Mouse (Mus musculus): ENCODE measurements around the gene Copb1.

Copb1 gene
- long read RNA-seq, experiment 1, transcript Copb1-201 (22 exons, 3,346 nt) = major isoform, 17 of 79 reads
- long read RNA-seq, experiment 1, partial matches to known transcripts = 60 of 79 reads
- long read RNA-seq, experiment 1, other reads (novel, unspliced or antisense) = 2 of 79 reads
- long read RNA-seq, experiment 2, transcript Copb1-201 (22 exons, 3,346 nt) = major isoform, 33 of 113 reads
- long read RNA-seq, experiment 2, partial matches to known transcripts = 75 of 113 reads
- long read RNA-seq, experiment 2, other reads (novel, unspliced or antisense) = 5 of 113 reads

DNA sequence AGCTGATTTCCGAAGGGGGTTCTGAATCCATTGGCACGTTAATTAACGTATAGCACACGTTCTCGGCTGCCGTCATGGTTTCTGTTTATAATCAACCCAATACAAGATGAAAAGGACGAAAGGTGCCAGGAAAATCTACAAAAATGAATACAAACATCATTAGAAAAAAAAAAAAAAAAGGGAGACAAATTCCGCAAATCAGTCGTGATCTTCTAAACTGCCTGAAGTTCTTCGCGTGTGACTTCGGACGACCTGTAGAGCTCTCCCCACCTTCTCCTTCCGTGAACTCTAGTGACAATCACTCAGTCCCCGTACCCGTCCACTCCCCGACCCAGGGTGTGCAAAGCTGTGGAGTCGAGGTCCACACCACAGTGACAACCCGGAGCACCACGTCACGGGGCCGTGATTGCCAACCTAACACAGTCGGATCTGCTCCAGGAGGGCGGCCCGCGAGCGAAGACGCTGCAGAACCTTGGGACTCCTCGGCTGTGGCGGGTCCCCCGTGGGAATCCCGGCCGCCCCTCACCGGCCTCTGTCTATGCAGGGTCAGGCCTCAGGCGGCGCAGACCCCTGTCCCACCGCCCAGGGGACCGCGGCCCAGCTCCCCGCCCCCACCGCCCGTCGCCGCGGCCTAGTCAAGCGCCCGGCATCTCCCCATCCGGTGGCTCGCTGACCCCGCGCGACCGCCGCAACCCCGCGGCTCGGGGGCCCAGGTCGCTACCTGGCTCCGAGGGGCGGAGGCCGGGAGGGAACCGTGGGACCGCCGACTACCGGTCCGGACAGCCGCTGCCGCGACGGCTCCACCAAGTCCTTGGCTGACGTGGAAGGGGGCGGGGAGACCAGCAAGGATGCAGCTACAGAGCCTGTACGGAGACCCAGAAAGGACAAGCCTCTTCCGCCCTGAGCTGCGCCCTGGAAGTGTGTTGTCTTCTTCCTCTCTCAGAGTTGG lies at the start of gene Copb1:
TSS of gene Copb1 (minus strand) at position 827 of the 949 bp plus-strand sequence.
- intact Hi-C loops (cut with DNase I) = no loop called here

DNA sequence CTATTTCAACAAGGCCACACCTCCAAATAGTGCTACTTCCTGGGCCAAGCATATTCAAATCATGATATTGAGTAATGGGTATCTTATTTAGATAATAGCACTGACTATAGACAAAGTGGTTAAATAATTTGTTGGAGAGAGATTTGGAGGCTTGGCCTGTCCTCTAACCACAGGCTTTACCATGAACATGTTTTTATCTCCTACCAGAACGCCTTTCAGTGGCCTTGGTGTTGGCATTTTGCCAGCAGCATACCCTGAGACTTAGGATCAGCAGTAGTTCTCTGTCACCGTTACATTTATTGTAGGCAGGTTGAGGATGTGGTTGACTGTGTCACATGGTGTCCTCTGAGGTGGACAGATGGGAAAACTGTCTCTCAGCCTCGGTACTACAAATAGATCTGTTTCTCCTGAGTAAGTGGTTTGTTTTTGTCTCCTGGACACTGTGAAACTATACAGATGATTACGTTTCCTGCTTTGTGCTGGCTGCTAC lies 46.8 kb upstream of the Copb1 start:
- intact Hi-C loops (cut with DNase I) = no loop called here

DNA sequence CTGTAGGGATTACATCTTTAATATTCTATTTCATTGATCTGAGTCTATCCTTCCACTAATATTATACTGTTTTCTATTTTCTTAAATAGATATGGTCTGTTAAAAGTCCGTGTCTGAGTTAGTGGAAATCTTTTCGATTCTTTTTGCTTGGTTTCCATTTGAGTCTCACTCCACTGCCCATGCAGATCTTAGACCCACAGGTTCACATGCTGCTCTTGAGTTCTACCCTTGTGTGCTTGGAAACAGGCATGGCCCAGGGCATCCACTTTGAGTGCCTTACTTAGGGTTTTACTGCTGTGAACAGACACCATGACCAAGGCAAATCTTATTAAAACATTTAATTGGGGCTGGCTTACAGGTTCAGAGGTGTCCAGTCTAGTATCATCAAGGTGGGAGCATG lies 46.3 kb upstream of the Copb1 start:
- intact Hi-C loops (cut with DNase I) = no loop called here

DNA sequence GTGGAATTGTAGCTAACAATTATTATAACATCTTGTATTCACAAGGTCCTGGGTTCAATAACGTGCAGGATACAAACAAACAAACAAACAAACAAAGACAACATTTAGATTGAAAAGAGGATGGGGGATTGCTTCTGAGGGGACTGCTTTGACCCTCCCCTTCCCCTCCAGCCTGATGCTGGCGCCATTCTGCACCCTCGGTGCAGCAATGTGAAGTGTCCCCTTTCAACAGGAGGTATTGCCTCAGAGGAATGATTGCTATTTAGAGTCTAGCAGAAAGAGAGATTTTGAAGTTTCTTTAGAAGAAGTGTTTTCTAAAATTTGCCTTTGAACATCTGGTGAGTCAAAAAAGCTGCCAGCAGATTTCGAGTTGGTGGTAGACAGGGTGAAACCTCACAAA lies 44.7 kb upstream of the Copb1 start:
- intact Hi-C loops (cut with DNase I) = no loop called here

DNA sequence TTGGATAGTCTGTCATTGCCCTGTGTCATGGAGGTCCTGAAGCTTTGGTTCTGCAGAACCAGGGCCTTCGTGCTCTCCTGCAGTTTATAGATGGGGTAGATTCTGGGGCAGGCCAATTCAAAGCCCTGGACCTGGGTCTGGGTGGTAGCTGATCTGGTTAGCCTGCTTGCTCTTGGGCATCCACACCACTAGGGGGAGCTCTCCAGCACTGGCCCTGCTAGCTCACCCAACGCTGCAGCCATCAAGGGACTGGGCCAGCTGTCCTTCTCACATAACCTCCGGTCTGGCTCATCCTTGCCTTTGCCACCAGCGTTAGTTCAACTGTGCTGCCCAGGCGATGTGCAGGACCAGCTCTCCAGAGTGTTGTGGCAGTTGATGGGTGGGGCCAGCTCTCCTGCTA lies 40.2 kb upstream of the Copb1 start:
- intact Hi-C loops (cut with DNase I) = no loop called here

DNA sequence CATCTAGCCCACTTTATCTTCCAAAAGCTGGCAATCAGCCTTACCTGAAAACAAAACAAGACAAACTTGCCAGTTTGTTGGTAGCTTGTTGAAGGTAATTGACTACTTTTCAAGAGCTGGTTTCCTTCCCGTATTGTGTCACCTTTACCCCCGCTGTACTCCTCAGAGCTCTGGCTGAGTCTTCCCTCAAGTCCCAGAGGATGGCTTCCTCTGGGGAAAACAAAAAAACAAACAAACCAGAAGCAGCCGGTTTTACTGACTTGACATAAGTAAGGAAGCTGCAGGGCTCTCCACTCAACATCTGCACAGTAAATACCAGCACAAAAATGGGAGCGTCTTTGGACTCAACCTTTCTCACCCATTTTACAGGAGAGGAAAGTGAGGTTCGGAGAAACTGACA lies 39.4 kb upstream of the Copb1 start:
- intact Hi-C loops (cut with DNase I) = no loop called here

DNA sequence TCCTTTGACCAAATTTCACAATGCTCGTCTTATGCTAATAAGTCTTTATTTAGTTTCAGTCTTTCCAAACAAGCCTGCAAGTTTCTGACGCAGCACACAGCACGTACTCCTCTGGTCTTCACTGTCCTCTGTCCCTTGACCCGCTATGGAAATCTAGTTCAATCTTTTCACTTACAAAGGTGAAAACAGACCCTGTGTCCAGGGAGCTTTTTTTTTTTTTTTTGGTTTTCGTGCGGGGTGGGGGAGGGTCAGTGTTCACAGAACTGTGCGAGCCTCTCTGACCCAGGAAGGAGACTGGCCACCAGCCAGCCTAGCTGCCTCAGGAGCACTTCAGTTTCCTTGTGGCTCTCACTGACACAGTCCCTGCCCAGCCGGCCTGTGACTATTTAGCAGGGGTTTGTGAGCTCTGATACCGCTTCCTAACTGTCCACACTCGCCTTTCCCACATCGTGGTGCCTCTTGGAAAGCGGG lies 38.0 kb upstream of the Copb1 start:
- intact Hi-C loops (cut with DNase I) = no loop called here

DNA sequence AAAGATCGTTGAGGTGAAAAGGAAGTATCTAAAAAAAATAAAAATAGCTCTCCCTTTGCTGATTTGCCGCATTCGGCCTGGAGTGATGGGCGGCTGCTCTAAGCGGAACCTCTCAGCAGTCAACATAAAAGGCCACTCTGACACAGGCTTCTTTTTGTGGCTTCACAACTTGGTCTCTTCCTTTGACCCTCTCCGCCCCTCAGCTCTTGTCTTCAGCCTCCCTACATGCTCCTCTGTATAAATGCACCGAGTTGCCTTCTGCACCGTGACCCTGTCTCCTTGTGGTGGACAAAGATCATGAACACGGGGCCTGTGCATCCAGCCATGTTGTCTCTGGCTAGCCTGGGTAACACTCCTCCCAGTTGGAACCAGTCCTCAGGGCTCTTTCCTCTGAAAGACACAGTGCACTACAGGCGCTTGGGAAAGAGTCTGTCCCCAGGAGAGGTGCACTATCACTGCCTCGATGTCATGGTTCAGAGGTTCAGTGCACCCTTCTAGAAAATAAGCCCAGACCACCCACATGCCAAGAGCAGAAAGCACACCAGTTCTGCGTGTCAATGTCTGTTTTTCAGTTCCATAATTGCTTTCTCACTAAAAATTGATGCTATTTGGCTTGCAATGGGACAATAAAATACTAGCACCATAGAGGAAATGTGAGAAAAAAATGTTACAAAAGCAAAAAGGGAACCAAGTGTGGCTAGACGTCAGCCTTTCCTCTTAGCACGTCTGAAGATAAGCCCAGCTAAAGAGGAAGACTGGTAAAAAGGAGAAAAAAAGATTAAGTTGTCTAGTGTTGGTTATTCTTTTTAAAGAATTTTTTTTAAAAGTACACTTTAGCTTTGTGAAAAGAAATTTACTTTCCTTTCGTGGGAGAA lies 37.2 kb upstream of the Copb1 start:
- intact Hi-C loops (cut with DNase I) = no loop called here

DNA sequence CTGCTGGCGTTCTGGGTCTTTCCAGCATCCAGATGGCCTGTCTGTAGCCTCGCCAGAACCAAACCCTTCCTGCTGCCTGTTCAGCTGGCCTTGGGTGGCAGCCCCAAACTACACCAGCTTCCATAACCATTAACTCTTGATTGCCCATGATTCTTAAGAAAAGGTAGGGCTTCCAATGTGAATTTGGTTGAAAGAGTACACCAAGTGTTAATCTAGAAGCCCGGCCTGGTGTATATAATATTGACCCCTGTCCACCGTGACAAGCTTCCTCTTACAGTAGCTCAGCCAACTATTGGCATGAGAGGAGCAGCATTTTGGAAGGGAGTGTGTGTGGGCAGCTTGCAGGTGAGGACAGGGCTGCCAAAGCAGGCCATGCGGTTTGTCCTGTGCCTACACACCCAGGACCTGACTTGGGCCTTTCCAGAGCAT lies 35.6 kb upstream of the Copb1 start:
- intact Hi-C loops (cut with DNase I) = no loop called here

DNA sequence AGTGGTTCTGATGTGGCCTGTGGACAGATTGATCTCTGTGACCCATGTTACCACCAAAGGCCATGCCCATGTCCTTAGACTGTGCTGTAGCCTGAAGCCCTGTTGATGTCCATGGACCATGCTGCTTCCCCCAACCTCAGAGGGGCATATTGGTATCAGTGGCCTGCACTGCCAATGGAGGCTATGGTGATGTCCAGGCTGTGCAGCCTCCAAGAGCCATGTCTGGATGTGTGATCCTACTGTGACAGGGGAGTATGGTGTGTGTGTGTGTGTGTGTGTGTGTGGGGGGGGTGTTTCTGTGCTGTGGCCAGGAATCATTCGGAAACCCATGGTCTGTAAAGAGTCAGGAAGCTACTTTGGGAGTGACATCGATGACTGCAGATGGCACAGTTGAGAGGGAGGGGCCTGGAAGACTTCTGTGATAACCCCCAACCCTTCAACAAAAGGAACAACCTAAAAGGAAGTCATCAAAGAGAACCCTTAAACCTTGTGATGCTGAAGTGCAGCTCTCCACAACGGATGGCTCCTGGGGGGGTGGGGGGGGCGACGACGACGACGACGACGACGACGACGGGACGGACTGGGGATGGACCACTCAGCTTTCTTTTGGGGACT lies 29.9 kb upstream of the Copb1 start:
- intact Hi-C loops (cut with DNase I) = no loop called here

DNA sequence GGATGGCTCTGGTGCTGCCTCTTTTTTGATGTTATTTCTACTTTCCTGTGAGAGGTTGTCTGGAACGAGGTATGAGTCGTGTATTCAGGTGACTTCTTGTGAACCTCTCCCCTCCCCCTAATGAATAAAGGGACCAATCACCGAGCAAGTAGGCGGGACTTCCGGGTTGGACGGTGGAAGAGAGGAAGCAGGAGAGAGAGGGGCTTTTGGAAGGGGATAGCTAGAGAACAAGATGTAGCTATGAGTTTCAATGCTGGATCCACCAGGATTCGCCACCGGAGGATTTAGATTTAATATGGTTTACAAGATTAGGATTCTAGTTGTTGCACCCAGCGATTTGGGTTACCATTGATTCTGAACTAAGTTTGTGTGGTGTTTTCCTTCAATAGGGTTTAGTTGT lies 28.5 kb upstream of the Copb1 start:
- intact Hi-C loops (cut with DNase I) = no loop called here

DNA sequence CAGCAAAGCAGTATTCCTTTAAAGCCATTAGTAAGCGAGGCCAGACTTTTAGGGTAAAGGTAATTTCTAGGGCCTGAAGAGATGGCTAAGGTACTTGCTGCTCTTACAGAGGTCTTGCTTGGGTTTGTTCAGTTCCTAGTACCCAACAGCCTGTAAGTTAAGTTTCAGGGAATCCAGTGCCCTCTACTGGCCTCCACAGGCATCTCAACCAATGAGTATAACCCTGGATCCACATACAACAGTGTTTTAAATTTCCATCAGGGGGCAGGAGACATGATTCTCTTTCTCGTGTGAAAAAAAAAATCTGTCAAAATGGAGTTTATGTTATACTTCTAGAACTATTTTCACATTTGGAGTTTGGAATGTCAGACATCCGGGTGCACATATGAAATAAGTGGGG lies 27.2 kb upstream of the Copb1 start:
- intact Hi-C loops (cut with DNase I) = no loop called here

DNA sequence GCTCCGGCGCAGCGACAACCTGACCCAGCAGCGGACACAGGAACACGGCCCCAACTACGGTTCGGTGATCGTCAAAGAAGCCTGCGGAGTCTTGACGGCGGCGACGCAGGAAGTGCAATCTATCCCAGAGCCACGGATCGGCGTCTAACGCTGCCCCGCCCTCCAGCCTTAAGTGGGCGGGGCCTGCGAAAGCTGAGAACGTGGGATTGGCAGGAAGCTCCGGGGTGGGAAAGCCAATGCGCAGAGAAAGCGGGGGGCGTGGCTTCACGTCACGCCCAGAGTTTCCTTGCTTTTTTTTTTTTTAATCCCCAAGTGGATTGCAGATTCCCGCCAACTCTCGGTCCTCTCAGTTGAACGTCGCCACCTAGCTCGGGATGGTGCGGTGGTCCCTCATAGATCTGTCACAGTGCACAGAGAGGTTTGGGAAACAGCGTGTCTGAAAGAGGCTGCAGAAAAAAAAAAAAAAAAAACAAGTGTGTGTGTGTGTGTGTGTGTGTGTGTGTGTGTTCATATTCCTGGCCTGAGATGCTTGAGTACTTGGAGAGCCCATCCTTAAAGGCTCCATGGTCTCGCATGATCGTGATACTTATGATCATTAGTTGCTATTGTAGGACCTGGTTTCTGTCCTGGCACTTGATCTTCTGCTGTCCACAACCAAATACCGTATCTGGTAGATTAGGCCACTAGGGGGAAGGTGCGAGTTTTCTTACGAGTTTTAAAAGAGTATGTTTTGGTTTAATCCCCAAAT lies 21.7 kb upstream of the Copb1 start, which contains the start of gene Psma1:
TSS of gene Psma1 (minus strand) at position 114 of the 748 bp plus-strand sequence.
- intact Hi-C loops (cut with DNase I) = loop anchor here (10.0 kb wide), 1 partner anchor 139 kb away; the partner anchor contains the start of gene Pde3b

DNA sequence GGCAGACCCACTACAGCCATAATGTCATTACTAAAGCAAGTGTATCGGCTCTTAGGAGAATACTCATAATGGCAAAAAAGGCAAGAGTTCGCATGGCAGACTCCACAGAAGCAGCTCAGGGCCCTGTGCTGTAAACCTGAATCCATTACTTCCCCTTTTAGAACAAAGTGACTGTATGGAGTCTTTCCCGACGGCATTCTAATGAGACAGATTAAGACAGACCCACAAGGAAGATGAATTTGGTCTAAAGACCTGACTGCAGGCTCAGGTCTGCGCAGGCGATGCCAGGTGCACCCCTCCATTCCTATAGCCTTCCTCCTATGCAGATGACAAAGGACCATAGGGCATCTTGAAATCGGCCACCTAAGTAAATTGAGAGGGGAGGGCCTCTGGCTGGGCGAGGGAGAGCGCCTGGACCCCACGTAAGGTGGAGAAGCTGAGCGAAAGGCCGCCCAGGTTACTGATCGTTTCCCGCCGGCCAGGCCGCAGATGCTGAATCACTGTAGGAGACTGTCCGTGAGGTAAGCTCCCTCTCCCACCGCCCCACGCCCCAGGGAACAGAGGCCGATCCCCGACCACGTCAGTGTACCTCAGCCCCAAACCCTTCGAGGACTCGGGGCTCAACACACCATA lies 21.0 kb upstream of the Copb1 start:
- intact Hi-C loops (cut with DNase I) = loop anchor here (10.0 kb wide), 1 partner anchor 139 kb away; the partner anchor contains the start of gene Pde3b

DNA sequence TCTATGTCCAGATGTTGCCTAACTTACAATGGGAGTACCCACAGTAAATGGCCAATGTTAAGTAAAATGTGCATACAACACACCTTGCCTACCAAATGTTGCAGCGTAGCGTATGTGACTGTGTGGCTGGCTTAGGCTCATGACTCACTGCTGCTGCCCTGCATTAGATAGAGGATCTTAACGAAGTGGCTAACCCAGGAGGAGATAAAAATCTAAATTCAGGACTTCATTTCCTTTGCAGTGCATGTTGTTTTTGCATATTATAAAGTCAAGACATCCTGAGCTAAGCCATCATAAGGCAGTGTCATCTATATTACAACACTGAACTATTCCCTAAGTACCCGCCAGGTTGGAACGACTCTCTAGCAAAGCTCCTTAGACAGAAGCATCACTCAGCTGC lies 13.9 kb upstream of the Copb1 start:
- intact Hi-C loops (cut with DNase I) = no loop called here

DNA sequence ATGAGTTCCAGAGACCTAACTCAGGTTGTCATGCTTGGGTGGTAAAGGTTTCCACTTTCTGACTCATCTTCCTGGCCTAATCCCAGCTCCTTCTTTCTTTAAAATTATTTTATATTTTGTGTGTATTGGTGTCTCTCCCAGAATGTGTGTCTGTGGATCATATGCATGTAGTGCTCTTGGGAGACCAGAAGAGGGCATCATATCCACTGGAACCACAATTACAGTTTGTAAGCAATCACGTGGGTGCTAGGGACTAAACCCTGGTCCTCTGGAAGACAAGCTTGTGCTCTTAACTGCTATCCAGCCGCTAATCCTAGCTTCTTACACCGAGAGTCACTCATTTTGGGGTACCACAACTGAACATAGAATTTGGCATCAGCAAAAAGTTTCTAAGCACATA lies 2.8 kb downstream of the Copb1 start:
- intact Hi-C loops (cut with DNase I) = loop anchor here (2.0 kb wide), 1 partner anchor 15 kb away; no protein-coding TSS in a partner anchor

DNA sequence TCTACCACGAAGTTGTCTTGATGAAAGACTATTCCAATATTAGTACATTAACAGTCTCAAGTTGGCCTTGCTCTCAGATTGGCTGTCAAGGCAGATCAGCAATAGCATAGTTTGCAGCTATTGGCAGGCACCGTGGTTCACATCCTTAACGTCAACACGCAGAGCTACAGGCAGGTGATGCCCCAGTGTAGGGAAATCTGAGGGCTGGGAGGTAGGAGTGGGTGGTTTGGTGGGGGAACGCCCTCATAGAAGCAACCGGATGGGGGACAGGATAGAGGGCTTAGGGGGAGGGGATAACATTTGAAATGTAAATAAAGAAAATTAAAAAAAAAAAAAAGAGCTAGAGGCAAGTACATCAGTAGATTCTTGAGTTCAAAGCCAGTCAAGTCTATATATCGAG lies 20.5 kb downstream of the Copb1 start:
- intact Hi-C loops (cut with DNase I) = no loop called here

DNA sequence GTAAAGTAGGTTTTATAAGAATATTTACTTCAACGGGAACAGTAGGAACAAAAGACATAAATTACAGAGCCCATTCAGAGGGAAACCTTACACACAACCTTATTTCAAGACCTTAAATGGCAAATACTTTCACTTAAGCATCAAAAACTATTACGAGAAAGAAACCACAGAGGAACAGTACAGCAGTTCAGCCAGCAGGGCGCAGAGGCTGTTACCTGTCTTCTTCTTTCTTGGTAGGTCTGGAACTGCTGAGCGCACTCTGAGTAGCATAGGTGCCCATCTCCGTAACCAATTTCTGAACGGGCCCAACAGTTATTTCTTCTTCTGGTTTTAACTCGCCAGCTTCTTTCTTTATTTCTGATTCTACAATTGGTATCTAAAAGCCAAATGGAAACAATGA lies 21.5 kb downstream of the Copb1 start:
- intact Hi-C loops (cut with DNase I) = no loop called here

DNA sequence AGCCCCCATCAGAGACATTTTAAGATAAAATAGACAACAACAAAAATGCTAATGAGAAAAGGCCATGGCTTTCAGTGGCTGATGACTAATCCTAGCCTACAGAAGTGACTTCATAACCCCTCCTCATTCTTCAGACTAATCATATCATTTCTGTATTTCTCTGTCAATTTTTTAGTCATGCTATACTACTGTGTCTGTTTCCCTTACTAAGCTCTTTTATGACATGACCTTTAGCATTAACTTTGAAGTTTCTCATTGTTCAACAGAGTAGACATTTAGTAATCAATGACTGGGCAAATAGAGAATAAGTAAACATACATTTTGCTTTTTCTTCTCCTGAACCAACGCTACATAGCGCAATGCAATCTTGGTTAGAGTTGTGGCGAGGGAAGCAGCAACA lies 22.7 kb downstream of the Copb1 start:
- intact Hi-C loops (cut with DNase I) = no loop called here

Measured in adrenal gland (tissue).